In the genomic region with DNA sequence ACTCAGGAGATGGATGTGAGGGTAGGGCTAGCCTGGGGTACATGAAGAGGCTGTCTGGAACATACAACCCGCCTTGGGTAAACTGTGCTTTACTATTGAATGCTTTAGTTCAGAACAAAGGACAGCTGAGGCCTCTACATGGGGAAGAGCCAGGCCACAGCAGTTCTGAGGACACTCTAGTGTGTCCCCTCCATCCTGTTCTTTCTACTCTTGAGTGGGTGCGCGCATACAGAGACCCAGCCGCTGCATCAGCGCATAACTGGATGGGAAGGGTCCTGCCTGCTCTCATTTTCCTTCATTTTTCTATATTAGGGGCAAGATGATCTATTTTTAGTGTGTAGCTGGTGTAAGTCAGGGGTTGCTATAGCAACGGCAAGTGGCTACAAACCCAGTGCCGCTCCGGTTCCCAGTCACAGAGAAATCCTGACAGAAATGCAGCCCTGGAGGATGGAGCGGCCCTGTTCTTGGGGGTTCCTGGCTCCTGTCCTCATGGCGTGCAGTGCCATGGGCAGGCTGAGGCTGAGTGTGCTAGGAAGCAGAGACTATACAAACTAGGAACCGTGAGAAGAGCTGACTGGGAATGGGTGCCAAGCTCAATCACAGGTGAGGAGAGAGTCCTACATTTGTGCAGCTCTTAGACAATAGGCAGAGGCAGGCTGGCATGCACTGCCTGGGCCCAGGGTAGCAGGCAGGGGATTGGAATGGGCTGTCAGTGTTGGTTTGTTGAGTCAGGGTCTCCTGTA, we compare ENCODE assay signal across 9 mouse cellular contexts.
DNase-seq lines count a peak whose midpoint lies in the region; ATAC-seq lines count a peak whose summit lies in the region.
"Had no signal": no experiment of that assay in that cellular context is flagged by ENCODE, and none has a peak within 500 bp of the region (broad histone marks: within the 10 kb centered on the region; RNA-seq: fewer than 3 reads in every experiment).

No protein-coding gene starts in this region.

- H3K4me1 ChIP-seq in heart, embryonic 15.5 days (replicated peaks), result peaks cover 86% of the 10 kb centered on the region
- peaks cover 16% of the 10 kb centered on the region for H3K4me1 ChIP-seq in stomach, embryonic 15.5 days

- no peak for ATAC-seq in heart, embryonic 15.5 days (replicated peaks; ENCODE audit: insufficient number of reproducible peaks, insufficient read depth, low FRiP score, low read depth)
- no peak for ATAC-seq in stomach, embryonic 15.5 days (ENCODE audit: insufficient read depth, low FRiP score, low read depth)

- 29% methylated on average over 11 of the region's 11 CpGs for WGBS in heart, embryonic 15.5 days
- 72% methylated on average over 11 of the region's 11 CpGs for WGBS in stomach, embryonic 15.5 days

- H3K4me3 ChIP-seq in heart, embryonic 15.5 days, result peak overlapping the region; percentile 41
- H3K4me3 ChIP-seq in stomach, embryonic 15.5 days (replicated peaks), result no peak overlapping the region
- H3K4me3 ChIP-seq: limb, embryonic 15.5 days had no signal

- H3K9ac ChIP-seq in heart, embryonic 15.5 days, result peak overlapping the region; percentile 44
- H3K9ac ChIP-seq in stomach, embryonic 15.5 days, result no peak overlapping the region
- H3K9ac ChIP-seq: limb, embryonic 15.5 days had no signal

- peak; percentile 40 for DNase-seq in adrenal gland, adult 2 months
- no peak for DNase-seq in adrenal gland, postnatal 25 days
- peak; percentile 80 for DNase-seq in cerebellum, adult 9-10 months
- peak; percentile 71 to 78 for DNase-seq in left cerebral cortex, adult 9 months (ENCODE audit: low spot score in 2 of 2)
- no peak for DNase-seq in kidney, adult 9 months
- DNase-seq in spleen, postnatal 14 days (ENCODE audit: low spot score in 2 of 2), result no peak

- H3K27ac ChIP-seq in heart, embryonic 15.5 days, result peak overlapping the region; percentile 96
- H3K27ac ChIP-seq in stomach, embryonic 15.5 days, result 0 out of 2 replicates have a peak overlapping the region, but pooled peaks have one; percentile 3
- H3K27ac ChIP-seq: limb, embryonic 15.5 days had no signal

- H3K9me3 ChIP-seq in heart, embryonic 15.5 days (replicated peaks), result no peaks in the 10 kb centered on the region
- no peaks in the 10 kb centered on the region for H3K9me3 ChIP-seq in stomach, embryonic 15.5 days
- H3K9me3 ChIP-seq: limb, embryonic 15.5 days had no signal

- no peaks in the 10 kb centered on the region for H3K27me3 ChIP-seq in heart, embryonic 15.5 days
- no peaks in the 10 kb centered on the region for H3K27me3 ChIP-seq in stomach, embryonic 15.5 days (replicated peaks)
- H3K27me3 ChIP-seq: limb, embryonic 15.5 days had no signal

- no peaks in the 10 kb centered on the region for H3K36me3 ChIP-seq in heart, embryonic 15.5 days
- H3K36me3 ChIP-seq in stomach, embryonic 15.5 days, result no peaks in the 10 kb centered on the region
- H3K36me3 ChIP-seq: limb, embryonic 15.5 days had no signal

- H3K4me2 ChIP-seq in heart, embryonic 15.5 days, result peak overlapping the region; percentile 58
- H3K4me2 ChIP-seq in stomach, embryonic 15.5 days, result peak overlapping the region; percentile 8; the same call in 1 of the 2 replicates
- H3K4me2 ChIP-seq: limb, embryonic 15.5 days had no signal

Comparison
In these comparisons a context has a peak if more than half of its experiments do, and no peak if none do; other contexts are left out.
1. DNase-seq: peak in adrenal gland, adult 2 months (single experiment), cerebellum, adult 9-10 months (single experiment) and left cerebral cortex, adult 9 months (2 of 2); none in adrenal gland, postnatal 25 days (single experiment), kidney, adult 9 months (single experiment) and spleen, postnatal 14 days (0 of 2).